Mouse (Mus musculus) embryonic fibroblast, embryonic 13.5 days (primary cell): Measurements from ENCODE around the gene Nme7. TPM values are rescaled to one million over a fixed set of nuclear protein-coding genes. Genes with fewer than 3 reads are reported as not detected.

Experiments used
- H3K27ac ChIP-seq: 2 replicates; pipeline ENCODE4 v1.5.1; 2012; ENCODE audit warnings: low read length, control low read depth, inconsistent platforms; ENCODE audit not compliant: insufficient read depth
- H3K4me1 ChIP-seq: 2 replicates; pipeline ENCODE4 v1.6.1; 2011; ENCODE audit warnings: low read length; ENCODE audit not compliant: control insufficient read depth, insufficient read depth
- H3K4me3 ChIP-seq: 2 replicates; pipeline ENCODE4 v1.5.1; 2011; ENCODE audit warnings: mild to moderate bottlenecking, control low read depth, low read length; ENCODE audit not compliant: insufficient read depth
- CTCF ChIP-seq: IDR thresholded peaks from 2 replicates; pipeline ENCODE4 v1.5.1; 2011; ENCODE audit warnings: mild to moderate bottlenecking, control low read depth, low read length, moderate library complexity, borderline replicate concordance; ENCODE audit not compliant: insufficient read depth
- POLR2A ChIP-seq: IDR thresholded peaks from 2 replicates; pipeline ENCODE4 v1.6.1; 2011; ENCODE audit warnings: low read depth, mild to moderate bottlenecking, control low read depth, low read length, moderate library complexity
- polyA plus RNA-seq: library from polyadenylated mRNA; stranded (reverse); fragments of >200 nt; gene quantifications from 2 replicates; pipeline ENCODE4 v1.2.4, GENCODE M21; 2011; ENCODE audit warnings: low read depth; ENCODE audit not compliant: missing spikeins, insufficient read length

Nme7 gene
- polyA plus RNA-seq, 1 experiment = 20.0 TPM

DNA sequence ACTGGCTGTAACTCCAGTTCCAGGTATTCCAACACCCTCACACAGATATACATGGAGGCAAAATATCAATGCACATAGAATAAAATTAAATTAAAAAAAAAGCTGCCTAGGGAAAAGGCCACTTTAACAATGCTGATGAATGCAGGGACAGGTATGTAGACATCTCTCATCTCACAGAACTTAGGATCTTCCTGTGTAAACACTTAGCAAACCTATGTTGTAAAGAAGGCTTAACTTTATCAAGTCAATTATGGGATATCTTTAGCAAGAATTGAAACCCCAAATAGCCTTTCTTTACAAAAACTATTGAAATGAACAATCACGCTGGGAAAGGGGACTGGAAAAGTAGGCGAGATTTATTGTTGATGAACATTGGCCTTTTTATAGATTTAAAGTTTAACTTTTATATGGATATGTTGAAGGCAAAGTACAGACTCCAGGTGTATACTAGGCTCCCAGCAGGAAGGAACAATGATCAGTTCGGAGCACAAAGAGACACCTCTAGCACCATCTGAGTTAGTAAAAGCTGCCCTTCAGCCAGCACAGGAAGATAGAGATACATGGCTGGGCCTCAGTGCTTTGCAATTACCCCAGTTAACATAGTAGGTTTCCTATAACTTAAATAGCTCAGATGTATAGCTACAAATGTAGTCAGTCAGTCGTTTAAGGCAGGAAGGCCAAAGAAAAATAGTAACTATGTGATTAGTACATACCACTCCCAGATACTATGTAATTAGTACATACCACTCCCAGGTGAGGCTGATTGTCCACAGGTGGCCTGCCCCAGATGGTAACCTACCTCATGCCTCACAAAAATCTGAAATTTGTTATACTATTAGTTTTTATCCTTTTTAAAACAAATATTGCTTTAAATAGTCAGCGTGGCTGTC is 177.1 kb downstream of the Nme7 start:
- Histone ChIP-seq H3K4me1 (no peaks in the 10 kb centered on the region), H3K4me3 (no peak overlapping the region), H3K27ac (no peak overlapping the region)
- no peak for TF ChIP-seq POLR2A
- TF ChIP-seq CTCF = no peak

DNA sequence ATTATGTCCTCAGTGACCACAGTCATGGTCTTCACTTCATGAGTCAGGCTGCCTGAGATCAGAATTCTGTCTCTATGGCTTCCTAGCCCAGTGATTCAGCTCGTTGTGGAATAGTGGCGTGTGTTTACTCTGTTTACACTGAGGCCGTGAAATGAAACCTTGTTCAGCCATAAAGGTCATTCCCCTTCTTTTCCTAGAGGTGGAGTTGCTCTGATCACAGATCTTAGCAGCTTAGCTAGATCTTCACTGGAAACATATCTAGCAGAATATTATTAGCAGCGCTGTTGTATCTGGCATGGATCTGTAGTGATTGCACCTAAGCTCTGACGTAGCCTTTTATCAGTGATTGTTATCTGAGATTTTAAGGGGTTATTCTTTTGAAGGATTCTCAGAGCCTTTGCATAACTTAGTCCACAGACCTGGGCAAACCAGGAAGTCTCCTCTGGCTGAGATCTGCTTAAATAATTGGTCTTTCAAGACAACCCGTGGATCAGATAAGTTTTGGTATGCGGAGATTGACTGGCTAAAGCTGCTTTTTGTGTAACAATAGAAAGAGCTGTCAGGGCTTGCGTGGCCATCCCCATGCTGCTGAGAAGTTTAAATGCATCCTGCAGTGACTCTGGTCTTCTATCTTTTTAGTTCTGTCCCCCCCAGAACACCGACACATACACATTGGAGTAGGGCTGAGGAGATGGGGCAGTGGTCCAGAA is 177.9 kb downstream of the Nme7 start:
- no peak overlapping the region for H3K27ac ChIP-seq
- TF ChIP-seq CTCF (no peak), POLR2A (no peak)
- H3K4me3 ChIP-seq = no peak overlapping the region
- no peaks in the 10 kb centered on the region for H3K4me1 ChIP-seq

DNA sequence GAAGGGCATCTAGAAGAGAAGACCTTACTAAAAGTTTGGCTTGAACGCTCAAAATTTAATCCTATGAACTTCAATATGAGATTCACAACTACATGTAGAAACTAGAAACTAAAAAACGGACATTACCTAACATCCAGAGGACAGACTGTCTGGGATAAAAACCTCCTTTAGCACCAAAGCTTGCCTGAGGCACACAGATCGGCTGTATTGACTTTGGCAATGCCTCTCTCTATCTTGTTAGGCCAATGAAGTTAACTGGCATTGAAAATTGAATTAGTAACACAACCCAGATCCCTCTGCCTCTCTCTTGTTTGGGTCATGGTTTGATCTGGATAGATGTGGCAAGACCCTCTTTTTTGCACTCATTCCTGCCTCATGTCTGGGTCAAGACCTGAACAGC is 178.9 kb downstream of the Nme7 start:
- no peak overlapping the region for H3K27ac ChIP-seq
- no peak overlapping the region for H3K4me3 ChIP-seq
- no peaks in the 10 kb centered on the region for H3K4me1 ChIP-seq
- TF ChIP-seq CTCF = no peak
- no peak for TF ChIP-seq POLR2A

DNA sequence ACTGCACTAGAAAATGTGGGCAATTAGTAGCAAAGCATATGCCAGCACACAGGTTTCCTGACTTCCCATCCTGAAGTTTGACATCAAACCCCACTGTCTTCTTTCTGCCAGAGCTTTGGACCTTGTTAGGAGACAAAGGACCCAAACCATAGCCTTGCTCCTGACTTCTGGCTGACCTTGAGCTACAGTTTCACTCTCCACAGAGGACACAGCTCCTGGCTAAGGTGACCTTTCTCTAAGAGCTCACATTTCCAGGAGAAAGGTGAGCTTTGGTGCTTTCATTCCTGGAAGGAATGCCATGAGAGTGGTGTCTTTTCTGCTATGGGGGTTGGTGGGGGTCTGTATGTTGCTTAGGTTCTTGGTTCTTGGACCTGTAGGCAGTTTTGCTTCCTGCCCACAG is 179.8 kb downstream of the Nme7 start:
- TF ChIP-seq POLR2A = no peak
- no peak for TF ChIP-seq CTCF
- no peak overlapping the region for H3K27ac ChIP-seq
- H3K4me1 ChIP-seq = no peaks in the 10 kb centered on the region
- no peak overlapping the region for H3K4me3 ChIP-seq

Other genes with a start within 250 kb of the Nme7 start
- not detected in 2 replicates for gene Sell, start 242.1 kb upstream of the Nme7 start, polyA plus RNA-seq
- 1.7 and 3.7 TPM in 2 replicates for gene Selp, start 188.9 kb upstream of the Nme7 start, polyA plus RNA-seq
- 0.37 TPM in 1 of 2 replicates, not detected in the other for gene F5, start 152.3 kb upstream of the Nme7 start, polyA plus RNA-seq
- 38.3 and 43.4 TPM in 2 replicates for gene Slc19a2, start 55.1 kb upstream of the Nme7 start, polyA plus RNA-seq
- gene Ccdc181, start 28.5 kb upstream of the Nme7 start, polyA plus RNA-seq = 6.3 and 8.8 TPM in 2 replicates
- 24.3 and 31.3 TPM in 2 replicates for gene Blzf1, start 3.4 kb downstream of the Nme7 start, polyA plus RNA-seq
- 35.4 and 37.2 TPM in 2 replicates for gene Atp1b1, start 154.2 kb downstream of the Nme7 start, polyA plus RNA-seq